Mouse (Mus musculus) limb, embryonic 12.5 days (tissue): ENCODE data around the gene Dll1. TPM values are rescaled to one million over a fixed set of nuclear protein-coding genes. Genes with fewer than 3 reads are reported as not detected.

Experiments
- ATAC-seq: fragments of 200-750 bp; cut with Nextera tagmentation; 2 replicates; pipeline ENCODE4 v1.8.0; 2017; ENCODE audit warnings: low read depth, moderate TSS enrichment; ENCODE audit not compliant: insufficient number of reproducible peaks, insufficient read depth, low FRiP score, low TSS enrichment
- H3K27ac ChIP-seq: fragments of 300-500 bp; sonication (generic); 2 replicates; pipeline ENCODE4 v1.5.1; 2016; ENCODE audit warnings: mild to moderate bottlenecking, moderate library complexity
- H3K27me3 ChIP-seq: fragments of 300-500 bp; sonication (generic); 2 replicates; pipeline ENCODE4 v1.6.1; 2016; ENCODE audit warnings: mild to moderate bottlenecking, moderate library complexity
- H3K36me3 ChIP-seq: fragments of 300-500 bp; sonication (generic); 2 replicates; pipeline ENCODE4 v1.6.1; 2016; ENCODE audit warnings: mild to moderate bottlenecking, moderate library complexity
- H3K4me1 ChIP-seq: fragments of 300-500 bp; sonication (generic); replicated peaks from 2 replicates; pipeline ENCODE4 v1.6.1; 2016
- H3K4me2 ChIP-seq: fragments of 300-500 bp; sonication (generic); 2 replicates; pipeline ENCODE4 v1.6.1; 2016; ENCODE audit warnings: mild to moderate bottlenecking, moderate library complexity
- H3K4me3 ChIP-seq: fragments of 300-500 bp; sonication (generic); replicated peaks from 2 replicates; pipeline ENCODE4 v1.5.1; 2016; ENCODE audit warnings: mild to moderate bottlenecking
- H3K9ac ChIP-seq: fragments of 300-500 bp; sonication (generic); replicated peaks from 2 replicates; pipeline ENCODE4 v1.6.1; 2016; ENCODE audit warnings: mild to moderate bottlenecking, moderate library complexity
- H3K9me3 ChIP-seq: fragments of 300-500 bp; sonication (generic); 2 replicates; pipeline ENCODE4 v1.6.1; 2016; ENCODE audit warnings: mild to moderate bottlenecking, moderate library complexity
- WGBS: fragments of 180-500 bp; shearing (Covaris S2); methylation state at CpG from one replicate; pipeline ENCODE4 v1.1.7; 2016; 5-methylcytosine and 5-hydroxymethylcytosine counted together
- polyA plus RNA-seq: library from polyadenylated mRNA; unstranded; fragments of >200 nt; fragmentation: Nextera tagmentation; extraction: Ambion mirVana; gene quantifications from 2 replicates; pipeline ENCODE4 v1.2.1, GENCODE M21; 2016

The Dll1 gene
- polyA plus RNA-seq, 1 experiment from 2014 or later = 7.1 TPM

- H3K4me3 ChIP-seq = no peak overlapping the region
- no peak overlapping the region for H3K27ac ChIP-seq
- WGBS = 80% methylated on average over 5 of the region's 5 CpGs
- H3K4me1 ChIP-seq = 0 out of 2 replicates have a peak, but pooled peaks cover 2% of the 10 kb centered on the region
- H3K4me2 ChIP-seq = no peak overlapping the region
- H3K9me3 ChIP-seq = no peaks in the 10 kb centered on the region
- no peak for ATAC-seq
- H3K36me3 ChIP-seq = no peaks in the 10 kb centered on the region
- H3K27me3 ChIP-seq = 0 out of 2 replicates have a peak, but pooled peaks cover 2% of the 10 kb centered on the region
- no peak overlapping the region for H3K9ac ChIP-seq
Observed at GRCm38 (mm10) chr17:15356526-15356925, 20.1 kb downstream of the Dll1 start.

DNA sequence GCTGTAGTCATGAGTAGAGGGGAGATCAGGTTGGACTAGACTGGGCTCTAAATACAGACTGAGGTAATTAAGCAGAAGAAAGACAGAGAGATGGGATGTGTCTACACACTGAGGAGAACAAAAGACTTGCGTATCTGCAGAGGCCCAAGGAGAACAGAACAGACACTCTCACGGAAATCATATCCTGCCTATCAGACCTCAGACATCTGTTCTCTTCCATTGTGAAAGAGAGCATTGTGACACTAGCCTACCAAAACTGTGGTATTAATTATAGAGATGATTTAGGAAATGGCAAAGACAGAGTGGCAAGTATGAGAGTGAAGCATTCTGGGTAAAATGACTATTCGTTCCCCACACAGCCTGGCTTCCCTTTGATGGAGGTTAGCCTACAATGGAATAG lies 21.6 kb downstream of the Dll1 start:
- Histone ChIP-seq H3K36me3 (no peaks in the 10 kb centered on the region), H3K4me2 (no peak overlapping the region), H3K9ac (no peak overlapping the region), H3K27ac (no peak overlapping the region), H3K9me3 (no peaks in the 10 kb centered on the region), H3K4me3 (no peak overlapping the region), H3K4me1 (0 out of 2 replicates have a peak, but pooled peaks cover 2% of the 10 kb centered on the region), H3K27me3 (no peaks in the 10 kb centered on the region; the same call in 1 of the 2 replicates)
- no peak for ATAC-seq
- 91% methylated on average over 3 of the region's 3 CpGs for WGBS

DNA sequence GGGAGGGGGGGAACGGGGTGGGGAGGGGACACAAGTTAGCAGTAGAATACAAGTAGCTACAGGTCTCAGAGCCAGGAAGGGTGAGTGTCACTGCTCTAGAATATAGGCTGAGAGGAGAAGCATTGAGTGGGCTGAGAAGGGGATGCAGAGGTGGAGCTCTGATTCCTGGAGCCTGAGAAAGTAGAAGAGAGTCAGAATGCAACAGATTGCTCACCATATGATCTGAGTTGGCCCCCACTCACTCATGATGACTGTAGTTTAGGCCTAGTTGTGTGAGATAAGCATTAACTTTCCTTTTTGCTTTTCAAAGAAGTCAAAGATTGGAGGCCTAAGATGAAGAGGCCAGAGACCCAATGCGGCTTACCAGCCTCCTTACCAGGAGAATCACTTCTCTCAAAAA lies 22.7 kb downstream of the Dll1 start:
- Histone ChIP-seq H3K4me3 (no peak overlapping the region), H3K36me3 (no peaks in the 10 kb centered on the region)

DNA sequence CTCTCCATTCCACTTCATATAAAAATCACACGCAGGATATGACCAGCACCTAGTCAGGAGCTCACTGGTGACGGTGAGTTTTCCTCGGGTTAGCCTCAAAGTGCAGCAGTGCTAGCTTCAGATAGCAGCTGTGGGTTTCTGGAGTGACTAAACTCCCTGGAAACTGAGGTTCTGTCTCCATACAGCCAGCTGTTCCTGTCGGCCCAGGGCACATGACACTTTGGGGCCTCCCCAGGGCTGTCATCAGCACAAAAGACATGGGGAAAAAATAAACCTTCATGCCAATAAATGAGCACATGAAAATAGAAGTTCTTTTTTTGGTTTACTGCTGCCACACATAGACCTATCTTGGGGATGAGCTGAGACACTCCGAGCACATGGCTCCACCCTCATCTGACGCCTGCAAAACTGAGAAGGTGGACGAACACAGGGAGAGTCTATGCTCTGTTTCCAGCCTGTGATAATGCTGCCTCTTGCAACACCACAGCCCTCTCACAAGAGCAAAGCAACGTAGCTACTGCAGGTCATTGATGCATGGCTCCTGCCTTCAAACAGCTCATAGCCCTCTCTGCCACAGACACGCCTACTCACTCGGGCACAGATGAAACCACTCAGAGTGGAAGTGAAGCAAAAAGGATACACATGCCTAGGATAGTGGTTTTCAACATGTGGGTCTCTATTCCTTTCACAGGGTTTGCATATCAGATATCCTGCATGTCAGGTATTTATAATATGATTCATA lies 23.6 kb downstream of the Dll1 start:
- Histone ChIP-seq H3K9me3 (no peaks in the 10 kb centered on the region), H3K4me2 (no peak overlapping the region), H3K4me3 (no peak overlapping the region), H3K27me3 (no peaks in the 10 kb centered on the region; the same call in 1 of the 2 replicates), H3K36me3 (no peaks in the 10 kb centered on the region), H3K9ac (no peak overlapping the region), H3K27ac (no peak overlapping the region), H3K4me1 (0 out of 2 replicates have a peak, but pooled peaks cover 2% of the 10 kb centered on the region)
- no peak for ATAC-seq
- 73% methylated on average over 10 of the region's 10 CpGs for WGBS

More for the DNA sequence above, 22.7 kb downstream of the Dll1 start:
- Histone ChIP-seq H3K27me3 (no peaks in the 10 kb centered on the region; the same call in 1 of the 2 replicates), H3K4me1 (0 out of 2 replicates have a peak, but pooled peaks cover 2% of the 10 kb centered on the region), H3K9ac (no peak overlapping the region), H3K4me2 (no peak overlapping the region), H3K9me3 (no peaks in the 10 kb centered on the region), H3K27ac (no peak overlapping the region)
- WGBS = 85% methylated on average over 2 of the region's 2 CpGs
- no peak for ATAC-seq

DNA sequence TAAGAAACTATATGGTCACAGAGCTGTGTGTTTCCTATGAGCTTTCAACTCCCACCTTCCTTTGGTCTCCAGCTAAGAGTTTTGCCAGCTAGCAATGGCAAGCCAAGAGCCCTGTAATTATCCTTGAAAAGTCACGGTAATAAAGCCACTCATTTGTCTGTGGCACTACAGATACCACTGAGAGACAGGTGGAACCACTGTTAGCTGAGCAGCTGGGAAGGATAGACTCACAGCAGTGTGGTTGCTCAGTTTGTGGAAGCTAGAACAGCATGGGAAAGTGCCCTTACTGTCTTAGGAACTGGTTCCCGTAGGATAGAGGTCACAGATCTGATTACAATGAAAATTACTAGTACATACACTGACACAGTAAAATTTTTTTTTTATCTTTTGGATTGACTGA lies 26.5 kb downstream of the Dll1 start:
- H3K4me1 ChIP-seq = no peaks in the 10 kb centered on the region
- H3K4me3 ChIP-seq = no peak overlapping the region
- H3K9me3 ChIP-seq = no peaks in the 10 kb centered on the region
- no peak overlapping the region for H3K9ac ChIP-seq
- ATAC-seq = no peak
- no peak overlapping the region for H3K27ac ChIP-seq
- H3K4me2 ChIP-seq = no peak overlapping the region
- H3K36me3 ChIP-seq = no peaks in the 10 kb centered on the region
- H3K27me3 ChIP-seq = peaks cover 3% of the 10 kb centered on the region
- WGBS = 55% methylated on average over 2 of the region's 2 CpGs

DNA sequence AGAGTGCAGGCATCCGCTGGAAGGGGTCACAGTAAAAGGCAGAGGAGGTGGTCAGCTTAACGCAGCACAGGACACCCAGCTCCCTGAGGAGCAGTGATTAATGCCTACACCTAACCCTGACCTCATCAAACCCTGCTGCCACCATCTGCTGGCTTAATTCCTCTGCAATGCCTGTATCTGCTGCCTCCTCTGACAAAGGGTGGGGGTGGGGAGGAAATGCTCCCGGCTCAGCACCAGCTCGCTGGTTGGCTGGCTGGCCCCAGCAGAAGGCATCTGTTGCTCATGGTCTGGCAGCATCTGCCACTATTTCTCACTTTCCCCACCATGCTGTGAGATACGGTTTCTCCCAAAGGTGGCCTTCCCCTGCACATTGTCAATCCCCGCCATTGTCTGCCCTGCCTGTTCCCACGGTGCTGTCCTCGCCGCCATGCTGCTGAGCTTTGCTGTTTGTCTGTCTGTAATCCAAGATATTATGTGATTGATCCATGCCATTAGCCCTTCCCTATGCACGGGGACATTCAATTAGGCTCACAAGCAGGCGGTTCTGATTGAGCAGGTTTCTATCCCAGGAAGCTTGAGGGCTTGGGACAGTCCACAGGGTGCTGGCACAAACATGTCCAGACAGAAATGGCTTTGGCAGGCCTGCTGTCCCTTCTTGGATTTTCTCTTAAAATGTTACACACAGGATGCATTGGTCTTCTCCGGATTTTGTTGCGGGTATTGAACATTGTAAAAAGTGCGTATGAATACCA lies 33.4 kb downstream of the Dll1 start:
- no peaks in the 10 kb centered on the region for H3K9me3 ChIP-seq
- peaks cover 10% of the 10 kb centered on the region for H3K4me1 ChIP-seq
- no peak overlapping the region for H3K27ac ChIP-seq
- no peak overlapping the region for H3K4me3 ChIP-seq
- H3K9ac ChIP-seq = no peak overlapping the region
- H3K27me3 ChIP-seq = peaks cover 3% of the 10 kb centered on the region; the same call in 1 of the 2 replicates
- H3K4me2 ChIP-seq = peak overlapping the region; percentile 36
- no peaks in the 10 kb centered on the region for H3K36me3 ChIP-seq
- 26% methylated on average over 14 of the region's 14 CpGs for WGBS
- ATAC-seq = no peak

DNA sequence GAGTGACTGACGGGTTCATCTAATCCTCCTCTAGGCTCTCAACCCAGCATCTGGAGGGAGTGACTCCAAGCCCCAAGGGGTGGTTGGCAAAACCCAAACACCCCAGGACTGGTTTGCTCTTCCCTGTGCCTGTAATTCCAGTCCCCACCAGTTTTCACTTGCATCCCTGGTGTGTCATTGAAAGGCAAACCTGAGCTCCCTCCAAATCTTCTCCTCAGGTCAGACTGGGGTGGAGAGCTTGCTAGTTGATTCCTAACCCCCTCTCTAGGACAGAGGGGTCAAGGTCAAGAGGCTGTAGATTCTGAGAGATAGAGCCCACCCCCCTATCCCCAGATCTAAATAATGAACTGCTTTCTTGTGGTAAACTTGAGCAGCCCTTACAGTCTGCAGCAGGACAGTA lies 38.8 kb downstream of the Dll1 start:
- no peak overlapping the region for H3K9ac ChIP-seq
- H3K4me2 ChIP-seq = no peak overlapping the region
- H3K27me3 ChIP-seq = no peaks in the 10 kb centered on the region
- no peaks in the 10 kb centered on the region for H3K36me3 ChIP-seq
- H3K9me3 ChIP-seq = no peaks in the 10 kb centered on the region
- H3K4me1 ChIP-seq = peaks cover 4% of the 10 kb centered on the region
- no peak for ATAC-seq
- no peak overlapping the region for H3K27ac ChIP-seq
- WGBS = 83% methylated on average over 1 of the region's 1 CpGs
- H3K4me3 ChIP-seq = no peak overlapping the region

GRCm38 (mm10) chr17:15329740-15330318 lies 46.8 kb downstream of the Dll1 start:
- H3K27me3 ChIP-seq = no peaks in the 10 kb centered on the region
- H3K27ac ChIP-seq = no peak overlapping the region
- H3K9me3 ChIP-seq = no peaks in the 10 kb centered on the region
- H3K4me2 ChIP-seq = no peak overlapping the region
- H3K9ac ChIP-seq = no peak overlapping the region
- peak; percentile 52; the same call in 1 of the 2 replicates for ATAC-seq
- H3K4me1 ChIP-seq = no peaks in the 10 kb centered on the region
- no peak overlapping the region for H3K4me3 ChIP-seq
- WGBS = 76% methylated on average over 10 of the region's 10 CpGs
- H3K36me3 ChIP-seq = no peaks in the 10 kb centered on the region

GRCm38 (mm10) chr17:15327106-15327505 lies 49.6 kb downstream of the Dll1 start:
- 84% methylated on average over 5 of the region's 5 CpGs for whole genome bisulfite sequencing
- H3K9me3 ChIP-seq = no peaks in the 10 kb centered on the region
- no peaks in the 10 kb centered on the region for H3K36me3 ChIP-seq
- no peak for ATAC-seq
- H3K9ac ChIP-seq = no peak overlapping the region
- no peak overlapping the region for H3K4me2 ChIP-seq
- no peak overlapping the region for H3K27ac ChIP-seq
- no peaks in the 10 kb centered on the region; the same call in 1 of the 2 replicates for H3K4me1 ChIP-seq
- no peaks in the 10 kb centered on the region; the same call in 1 of the 2 replicates for H3K27me3 ChIP-seq
- no peak overlapping the region for H3K4me3 ChIP-seq

DNA sequence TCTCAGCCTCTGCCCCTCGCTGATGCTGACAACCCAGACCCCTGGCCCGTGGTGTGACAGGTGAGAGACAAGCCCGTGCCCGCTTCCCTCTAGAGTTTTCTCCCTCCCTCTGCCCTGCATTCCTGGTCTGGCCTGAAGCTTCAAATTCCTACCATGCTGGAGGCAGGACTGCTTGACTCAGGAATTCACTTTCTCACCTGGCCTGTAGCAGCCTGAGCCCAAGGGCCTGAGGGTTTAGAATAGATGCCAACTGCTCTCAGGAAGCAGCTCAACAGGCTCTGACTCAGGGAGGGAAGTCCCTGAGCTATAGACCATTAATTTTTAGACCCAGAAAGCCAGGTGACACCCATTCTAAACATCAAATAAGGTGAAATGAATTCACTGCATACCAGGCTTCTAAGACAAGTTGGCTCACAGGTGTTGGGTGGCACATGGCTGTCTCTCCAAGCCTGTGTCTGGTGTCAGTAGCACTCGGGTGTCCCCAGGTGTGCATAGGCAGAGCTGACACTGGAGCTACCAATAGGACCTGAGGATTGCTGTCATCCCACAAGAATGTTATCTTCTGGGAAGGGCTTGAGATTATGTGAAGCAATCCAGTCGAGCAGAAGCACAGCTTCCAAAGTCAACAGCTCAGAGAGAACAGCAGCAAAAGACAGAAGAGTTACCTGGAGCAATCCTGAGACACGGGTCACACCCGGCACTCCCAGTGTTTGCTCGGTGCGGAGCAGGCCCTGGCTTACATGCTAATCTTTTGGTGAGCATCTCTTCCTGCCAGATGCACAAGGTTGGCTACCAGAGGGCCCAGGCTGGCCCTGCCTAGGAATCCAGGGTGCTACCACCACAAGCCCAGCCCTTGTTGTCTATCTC lies 50.5 kb downstream of the Dll1 start:
- ATAC-seq = no peak

More for the DNA sequence above, 50.5 kb downstream of the Dll1 start:
- no peaks in the 10 kb centered on the region; the same call in 1 of the 2 replicates for H3K4me1 ChIP-seq
- no peaks in the 10 kb centered on the region; the same call in 1 of the 2 replicates for H3K27me3 ChIP-seq
- no peaks in the 10 kb centered on the region for H3K9me3 ChIP-seq
- no peak overlapping the region for H3K4me2 ChIP-seq
- H3K9ac ChIP-seq = no peak overlapping the region
- no peak overlapping the region for H3K27ac ChIP-seq
- 73% methylated on average over 10 of the region's 10 CpGs for WGBS
- no peak overlapping the region for H3K4me3 ChIP-seq
- no peaks in the 10 kb centered on the region for H3K36me3 ChIP-seq
